Mouse (Mus musculus) kidney, adult 18-20 months (tissue): ENCODE results near the gene Vmn2r33.
"Not testable (repeated sequence)": the region's sequence is repeated elsewhere in the genome, so short reads cannot be mapped to it uniquely, and the experiment has no call there.

ENCODE experiments used
- DNase-seq: peaks from one replicate; pipeline ENCODE4 v3.0.0; 2021

The Vmn2r33 gene

DNA sequence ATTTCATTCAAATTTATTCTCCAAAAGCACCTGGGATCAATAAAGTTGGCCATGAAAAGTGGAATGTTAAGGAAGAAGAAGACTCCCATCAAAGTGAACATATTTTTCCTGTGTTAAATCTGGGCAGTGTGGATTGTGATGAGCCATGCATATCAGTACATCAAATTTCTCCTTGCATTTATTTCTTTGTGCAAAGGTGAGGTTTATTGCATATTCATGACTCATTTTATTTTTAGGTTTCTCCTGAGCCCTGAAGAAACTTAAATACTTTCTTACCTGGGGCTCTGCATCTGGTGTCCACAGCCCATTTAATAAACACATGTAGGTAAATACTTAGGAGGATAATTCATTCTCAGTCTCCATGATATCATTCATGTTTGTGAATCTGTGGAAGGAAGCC, at the start of gene Vmn2r33:
Gene Vmn2r33, minus strand, starts transcription at position 101 of the 400 bp plus-strand sequence.
- DNase-seq = not testable (repeated sequence)
